Mouse (Mus musculus): ENCODE results near the gene Acpp. TPM values are rescaled to one million over a fixed set of nuclear protein-coding genes. Genes with fewer than 3 reads are reported as not detected.

The Acpp gene
- 4.0 TPM for polyA plus RNA-seq (2015; fragmentation: Illumina TruSeq; extraction: RNeasy Lipid Tissue Mini Kit (QIAGEN cat#74804); ENCODE audit: insufficient read depth, low replicate concordance)

GRCm38 (mm10) chr9:104337183-104337931, at the start of gene Acpp:
TSS of gene Acpp (minus strand) at chr9:104337748.

GRCm38 (mm10) chr9:104262823-104263352, 74.7 kb downstream of the Acpp start, which contains the start of gene Dnajc13:
TSS of gene Dnajc13 (minus strand) at chr9:104262930.

Other genes with a start within 250 kb of the Acpp start
- 2.1 TPM for gene Ackr4, start 210.8 kb downstream of the Acpp start, polyA plus RNA-seq (2015; fragmentation: Illumina TruSeq; extraction: RNeasy Lipid Tissue Mini Kit (QIAGEN cat#74804); ENCODE audit: insufficient read depth, low replicate concordance)
- gene Dnajc13, start 74.8 kb downstream of the Acpp start, polyA plus RNA-seq (2015; fragmentation: Illumina TruSeq; extraction: RNeasy Lipid Tissue Mini Kit (QIAGEN cat#74804); ENCODE audit: insufficient read depth, low replicate concordance), result 43.5 TPM
- gene Cpne4, start 209.5 kb upstream of the Acpp start, polyA plus RNA-seq (2015; fragmentation: Illumina TruSeq; extraction: RNeasy Lipid Tissue Mini Kit (QIAGEN cat#74804); ENCODE audit: insufficient read depth, low replicate concordance), result 0.68 TPM